ENCODE assay signal across 12 mouse cellular contexts in genomic region chr4:58736867-58737633, GRCm38 (mm10). TPM values are rescaled to one million over a fixed set of nuclear protein-coding genes. Genes with fewer than 3 reads are reported as not detected.
DNase-seq lines count a peak whose midpoint lies in the region; ATAC-seq and TF ChIP-seq lines count a peak whose summit lies in the region.
"Had no signal": no experiment of that assay in that cellular context is flagged by ENCODE, and none has a peak within 500 bp of the region (broad histone marks: within the 10 kb centered on the region; RNA-seq: fewer than 3 reads in every experiment).

No protein-coding gene starts in this region.

- H3K27me3 ChIP-seq in intestine, embryonic 14.5 days (replicated peaks; ENCODE audit: control insufficient read depth, insufficient read depth, low read length): no peaks in the 10 kb centered on the region
- no peaks in the 10 kb centered on the region for H3K27me3 ChIP-seq in neural tube, embryonic 15.5 days (replicated peaks)
- H3K27me3 ChIP-seq: midbrain, embryonic 13.5 days had no signal

- H3K4me1 ChIP-seq in intestine, embryonic 14.5 days (replicated peaks; ENCODE audit: control insufficient read depth, insufficient read depth, low read length): peaks cover 8% of the 10 kb centered on the region
- 0 out of 2 replicates have a peak, but pooled peaks cover 5% of the 10 kb centered on the region for H3K4me1 ChIP-seq in neural tube, embryonic 15.5 days
- H3K4me1 ChIP-seq: midbrain, embryonic 13.5 days had no signal

- no peak overlapping the region for H3K9ac ChIP-seq in intestine, embryonic 14.5 days (ENCODE audit: low read length)
- no peak overlapping the region for H3K9ac ChIP-seq in neural tube, embryonic 15.5 days (replicated peaks)
- H3K9ac ChIP-seq: midbrain, embryonic 13.5 days had no signal

- peak; percentile 89 for DNase-seq in heart, adult 11 months
- DNase-seq in heart, adult 8-10 months (ENCODE audit: low spot score): no peak
- peak in 1 of 2 experiments; percentile 13 for DNase-seq in left cerebral cortex, adult 2 months (ENCODE audit: extremely low spot score in 1 of 2, low spot score in 2 of 2)
- DNase-seq in left cerebral cortex, postnatal 4 days: no peak
- DNase-seq in intestine, embryonic 14.5 days (ENCODE audit: low spot score): peak; percentile 50
- no peak for DNase-seq in right cerebral cortex, postnatal 36 days (ENCODE audit: low spot score in 2 of 2)
- DNase-seq in thymus, postnatal 4 days: no peak
- DNase-seq: gastrocnemius, postnatal 36 days; layer of hippocampus, postnatal 36 days had no signal

- no peaks in the 10 kb centered on the region for H3K36me3 ChIP-seq in intestine, embryonic 14.5 days (ENCODE audit: control insufficient read depth, insufficient read depth, low read length)
- H3K36me3 ChIP-seq in neural tube, embryonic 15.5 days: no peaks in the 10 kb centered on the region
- H3K36me3 ChIP-seq: midbrain, embryonic 13.5 days had no signal

- no peak overlapping the region for H3K27ac ChIP-seq in left cerebral cortex, adult 2 months
- no peak overlapping the region for H3K27ac ChIP-seq in intestine, embryonic 14.5 days (ENCODE audit: low read depth)
- H3K27ac ChIP-seq in neural tube, embryonic 15.5 days (replicated peaks): no peak overlapping the region
- H3K27ac ChIP-seq: midbrain, embryonic 13.5 days had no signal

- no peaks in the 10 kb centered on the region for H3K9me3 ChIP-seq in intestine, embryonic 14.5 days (ENCODE audit: control insufficient read depth, low read length)
- no peaks in the 10 kb centered on the region for H3K9me3 ChIP-seq in neural tube, embryonic 15.5 days (replicated peaks)
- H3K9me3 ChIP-seq: midbrain, embryonic 13.5 days had no signal

- 62% methylated on average over 18 of the region's 18 CpGs for WGBS in intestine, embryonic 14.5 days
- WGBS in neural tube, embryonic 15.5 days: 71% methylated on average over 18 of the region's 18 CpGs

- TF ChIP-seq CTCF in left cerebral cortex, adult 2 months (IDR thresholded peaks at IDR 0.05): no peak; the same call in 1 of the 2 replicates

- H3K4me2 ChIP-seq in intestine, embryonic 14.5 days (ENCODE audit: low read length): no peak overlapping the region
- peak overlapping the region; percentile 6; the same call in 1 of the 2 replicates for H3K4me2 ChIP-seq in neural tube, embryonic 15.5 days
- H3K4me2 ChIP-seq: liver, embryonic 11.5 days; midbrain, embryonic 13.5 days had no signal

- 0 out of 2 replicates have a peak, but pooled peaks have one; percentile 43 for ATAC-seq in intestine, embryonic 14.5 days (replicated peaks; ENCODE audit: low FRiP score, low TSS enrichment, low read depth)
- ATAC-seq in neural tube, embryonic 15.5 days (ENCODE audit: low FRiP score): no peak
- ATAC-seq: midbrain, embryonic 13.5 days had no signal

- peak overlapping the region; percentile 32 for H3K4me3 ChIP-seq in left cerebral cortex, adult 2 months
- no peak overlapping the region for H3K4me3 ChIP-seq in intestine, embryonic 14.5 days (ENCODE audit: low read depth, low read length)
- H3K4me3 ChIP-seq in neural tube, embryonic 15.5 days (replicated peaks): no peak overlapping the region
- H3K4me3 ChIP-seq: midbrain, embryonic 13.5 days had no signal

- intact Hi-C loops in left cerebral cortex, adult 2 months (cut with DNase I): loop anchor here (5.0 kb wide), 1 partner anchor 95 kb away; no protein-coding TSS in a partner anchor
- intact Hi-C loops in left cerebral cortex, postnatal 4 days (cut with DNase I): no loop called here

RNA-seq across cellular contexts. Expression of gene Olfr267, which starts 50.5 kb away (rescaled TPM):
- total RNA-seq in heart, adult 8-10 months (2022): under 1 TPM in 3 of 4 experiments, not detected in 1; 0.05 to 0.09 (median 0.09) TPM
- under 1 TPM; 0.44 to 0.48 TPM for total RNA-seq in left cerebral cortex, adult 2 months (2021)
- under 1 TPM; 0.30 to 0.34 TPM for total RNA-seq in left cerebral cortex, postnatal 4 days (2021)
- polyA plus RNA-seq in intestine, embryonic 14.5 days (2014; fragmentation: Nextera tagmentation; extraction: Ambion mirVana): 0.04 TPM in 1 of 2 replicates, not detected in the other
- not detected in 2 replicates for polyA plus RNA-seq in neural tube, embryonic 15.5 days (2015; fragmentation: Nextera tagmentation; extraction: Ambion mirVana)
- total RNA-seq: gastrocnemius, postnatal 36 days had no signal
- polyA plus RNA-seq: liver, embryonic 11.5 days; midbrain, embryonic 13.5 days had no signal

Comparison
In these comparisons a context has a peak if more than half of its experiments do, and no peak if none do; other contexts are left out.
1. DNase-seq: peak in heart, adult 11 months (single experiment) and intestine, embryonic 14.5 days (single experiment); none in heart, adult 8-10 months (single experiment), left cerebral cortex, postnatal 4 days (single experiment), right cerebral cortex, postnatal 36 days (0 of 2) and thymus, postnatal 4 days (single experiment).